ENCODE assay signal across 25 mouse cellular contexts in the genomic region with DNA sequence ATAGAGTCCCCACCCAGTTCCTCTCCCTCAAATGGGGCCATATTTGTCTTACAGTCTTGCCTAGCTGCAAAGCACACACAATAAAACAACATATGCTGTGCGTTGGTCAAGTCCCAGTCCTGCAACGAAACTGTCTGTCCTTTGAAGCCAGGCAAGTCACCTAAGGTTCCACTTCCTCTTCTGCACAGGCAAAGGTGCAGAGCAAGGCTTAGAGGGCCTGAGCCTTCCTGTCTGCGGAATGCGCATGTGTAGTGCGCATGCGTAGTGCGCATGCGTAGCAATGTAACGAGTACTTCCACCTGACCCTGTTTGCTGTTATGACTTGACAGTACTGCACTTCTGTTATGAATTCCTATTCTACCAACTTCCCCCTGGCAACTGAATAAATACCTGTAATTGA. TPM values are rescaled to one million over a fixed set of nuclear protein-coding genes. Genes with fewer than 3 reads are reported as not detected.
DNase-seq lines count a peak whose midpoint lies in the region; ATAC-seq and TF ChIP-seq lines count a peak whose summit lies in the region.
"Had no signal": no experiment of that assay in that cellular context is flagged by ENCODE, and none has a peak within 500 bp of the region (broad histone marks: within the 10 kb centered on the region; RNA-seq: fewer than 3 reads in every experiment).

No protein-coding gene starts in this region.

- H3K27me3 ChIP-seq in intestine, postnatal 0 days (replicated peaks; ENCODE audit: control insufficient read depth, insufficient read depth, low read length): no peaks in the 10 kb centered on the region
- H3K27me3 ChIP-seq in hindbrain, embryonic 12.5 days: no peaks in the 10 kb centered on the region
- H3K27me3 ChIP-seq in forebrain, embryonic 15.5 days: no peaks in the 10 kb centered on the region
- H3K27me3 ChIP-seq: forebrain, embryonic 13.5 days; heart, embryonic 15.5 days; hindbrain, embryonic 15.5 days had no signal

- H3K4me3 ChIP-seq in intestine, postnatal 0 days (ENCODE audit: low read depth, low read length): no peak overlapping the region
- no peak overlapping the region for H3K4me3 ChIP-seq in layer of hippocampus, adult 2 months
- H3K4me3 ChIP-seq in hindbrain, embryonic 12.5 days: no peak overlapping the region
- H3K4me3 ChIP-seq in forebrain, embryonic 15.5 days: no peak overlapping the region
- H3K4me3 ChIP-seq: embryonic facial prominence, embryonic 10.5 days; forebrain, embryonic 13.5 days; gastrocnemius, adult 2 months; heart, embryonic 15.5 days; hindbrain, embryonic 10.5 days; hindbrain, embryonic 15.5 days had no signal

- H3K4me2 ChIP-seq in intestine, postnatal 0 days (replicated peaks; ENCODE audit: low read depth): no peak overlapping the region
- H3K4me2 ChIP-seq in hindbrain, embryonic 12.5 days (replicated peaks): no peak overlapping the region
- no peak overlapping the region for H3K4me2 ChIP-seq in forebrain, embryonic 15.5 days (replicated peaks)
- H3K4me2 ChIP-seq: forebrain, embryonic 13.5 days; heart, embryonic 11.5 days; heart, embryonic 15.5 days; hindbrain, embryonic 15.5 days had no signal

- no peak for TF ChIP-seq CTCF in intestine, postnatal 0 days (IDR thresholded peaks at IDR 0.05; ENCODE audit: low read depth)
- no peak for TF ChIP-seq CTCF in layer of hippocampus, adult 2 months (conservative IDR thresholded peaks at IDR 0.05)

- H3K9me3 ChIP-seq in intestine, postnatal 0 days (ENCODE audit: control insufficient read depth): no peaks in the 10 kb centered on the region
- H3K9me3 ChIP-seq in hindbrain, embryonic 12.5 days (replicated peaks): no peaks in the 10 kb centered on the region
- no peaks in the 10 kb centered on the region for H3K9me3 ChIP-seq in forebrain, embryonic 15.5 days
- H3K9me3 ChIP-seq: embryonic facial prominence, embryonic 10.5 days; forebrain, embryonic 13.5 days; G1E; heart, embryonic 15.5 days; hindbrain, embryonic 10.5 days; hindbrain, embryonic 15.5 days had no signal

- H3K27ac ChIP-seq in intestine, postnatal 0 days (ENCODE audit: low read depth, low read length): no peak overlapping the region
- H3K27ac ChIP-seq in layer of hippocampus, adult 2 months: no peak overlapping the region
- no peak overlapping the region for H3K27ac ChIP-seq in hindbrain, embryonic 12.5 days
- no peak overlapping the region for H3K27ac ChIP-seq in forebrain, embryonic 15.5 days (replicated peaks)
- H3K27ac ChIP-seq: embryonic facial prominence, embryonic 10.5 days; forebrain, embryonic 13.5 days; gastrocnemius, adult 2 months; heart, embryonic 15.5 days; hindbrain, embryonic 10.5 days; hindbrain, embryonic 15.5 days had no signal

- WGBS in intestine, postnatal 0 days: 82% methylated on average over 9 of the region's 9 CpGs
- WGBS in hindbrain, embryonic 12.5 days: 96% methylated on average over 9 of the region's 9 CpGs
- 93% methylated on average over 9 of the region's 9 CpGs for WGBS in forebrain, embryonic 15.5 days

- ATAC-seq in intestine, postnatal 0 days: peak; percentile 25; the same call in 1 of the 2 replicates
- ATAC-seq in neutrophil, adult 5-6 weeks (ENCODE audit: extremely low read depth, insufficient number of reproducible peaks, low FRiP score, poor library complexity, severe bottlenecking): peak; percentile 48; the same call in 1 of the 2 replicates
- ATAC-seq in hindbrain, embryonic 12.5 days (ENCODE audit: low FRiP score): no peak
- ATAC-seq in forebrain, embryonic 15.5 days (replicated peaks): no peak
- ATAC-seq: activated CD4-positive, CD25-positive, alpha-beta regulatory T cell, adult 4 months; forebrain, embryonic 13.5 days had no signal

- no peaks in the 10 kb centered on the region for H3K36me3 ChIP-seq in intestine, postnatal 0 days (ENCODE audit: control insufficient read depth, insufficient read depth)
- no peaks in the 10 kb centered on the region for H3K36me3 ChIP-seq in hindbrain, embryonic 12.5 days
- H3K36me3 ChIP-seq in forebrain, embryonic 15.5 days: no peaks in the 10 kb centered on the region
- H3K36me3 ChIP-seq: hindbrain, embryonic 15.5 days had no signal

- H3K9ac ChIP-seq in intestine, postnatal 0 days (ENCODE audit: low read depth, low read length): no peak overlapping the region
- H3K9ac ChIP-seq in hindbrain, embryonic 12.5 days: no peak overlapping the region
- no peak overlapping the region for H3K9ac ChIP-seq in forebrain, embryonic 15.5 days (replicated peaks)
- H3K9ac ChIP-seq: forebrain, embryonic 13.5 days; heart, embryonic 15.5 days; hindbrain, embryonic 15.5 days had no signal

- no peaks in the 10 kb centered on the region for H3K4me1 ChIP-seq in intestine, postnatal 0 days (replicated peaks; ENCODE audit: control insufficient read depth, insufficient read depth, low read length)
- no peaks in the 10 kb centered on the region for H3K4me1 ChIP-seq in hindbrain, embryonic 12.5 days
- no peaks in the 10 kb centered on the region for H3K4me1 ChIP-seq in forebrain, embryonic 15.5 days
- H3K4me1 ChIP-seq: embryonic facial prominence, embryonic 10.5 days; forebrain, embryonic 13.5 days; hindbrain, embryonic 10.5 days; hindbrain, embryonic 15.5 days had no signal

- DNase-seq in A20 (ENCODE audit: low read depth, low spot score) (peak; percentile 76), R1 (ENCODE audit: low read depth, low spot score) (peak; percentile 78)
- DNase-seq in layer of hippocampus, adult 2 months (ENCODE audit: low spot score in 2 of 2): no peak
- DNase-seq: adrenal gland, postnatal 14 days; cerebellum, adult 18-20 months; cerebellum, adult 9-11 months; cerebellum, postnatal 36 days; gastrocnemius, adult 2 months; gastrocnemius, postnatal 25 days; heart, adult 18-20 months; heart, postnatal 14 days had no signal

RNA-seq across cellular contexts. Expression of a gene that starts 25.7 kb away (rescaled TPM):
- polyA plus RNA-seq in intestine, postnatal 0 days (2015; fragmentation: Nextera tagmentation; extraction: Ambion mirVana): not detected in 2 replicates
- total RNA-seq in neutrophil, adult 5-6 weeks (2017): not detected in 2 replicates
- not detected for total RNA-seq in layer of hippocampus, adult 2 months (2021)
- not detected in 2 replicates for polyA plus RNA-seq in hindbrain, embryonic 12.5 days (2016; fragmentation: Nextera tagmentation; extraction: Ambion mirVana)
- polyA plus RNA-seq in forebrain, embryonic 15.5 days (2015; fragmentation: Nextera tagmentation; extraction: Ambion mirVana): not detected in 2 replicates
- total RNA-seq: adrenal gland, adult 18-20 months; adrenal gland, postnatal 14 days; G1E; gastrocnemius, adult 2 months; gastrocnemius, postnatal 25 days; heart, adult 18-20 months; heart, postnatal 14 days had no signal
- polyA plus RNA-seq: activated CD4-positive, CD25-positive, alpha-beta regulatory T cell, adult 4 months; embryonic facial prominence, embryonic 10.5 days; embryonic facial prominence, embryonic 14.5 days; forebrain, embryonic 13.5 days; G1E; heart, embryonic 11.5 days; heart, embryonic 15.5 days; hindbrain, embryonic 10.5 days; hindbrain, embryonic 15.5 days had no signal

RNA-seq across cellular contexts. Expression of a gene that starts 26.1 kb away (rescaled TPM):
- 2.1 and 2.2 TPM in 2 replicates for polyA plus RNA-seq in intestine, postnatal 0 days (2015; fragmentation: Nextera tagmentation; extraction: Ambion mirVana)
- 12.3 and 19.2 TPM in 2 replicates for total RNA-seq in neutrophil, adult 5-6 weeks (2017)
- total RNA-seq in layer of hippocampus, adult 2 months (2021): 10 to 100 TPM in 1 of 2 experiments, 1 to 10 TPM in 1; 10.0 to 11.9 TPM
- 7.4 and 8.8 TPM in 2 replicates for polyA plus RNA-seq in hindbrain, embryonic 12.5 days (2016; fragmentation: Nextera tagmentation; extraction: Ambion mirVana)
- 5.5 and 6.3 TPM in 2 replicates for polyA plus RNA-seq in forebrain, embryonic 15.5 days (2015; fragmentation: Nextera tagmentation; extraction: Ambion mirVana)

RNA-seq across cellular contexts. Expression of a gene that starts 26.2 kb away (rescaled TPM):
- polyA plus RNA-seq in intestine, postnatal 0 days (2015; fragmentation: Nextera tagmentation; extraction: Ambion mirVana): 6.8 and 8.0 TPM in 2 replicates
- 90.4 and 96.4 TPM in 2 replicates for total RNA-seq in neutrophil, adult 5-6 weeks (2017)
- total RNA-seq in layer of hippocampus, adult 2 months (2021): 10 to 100 TPM; 63.7 to 64.4 TPM
- polyA plus RNA-seq in hindbrain, embryonic 12.5 days (2016; fragmentation: Nextera tagmentation; extraction: Ambion mirVana): 10.1 and 10.6 TPM in 2 replicates
- polyA plus RNA-seq in forebrain, embryonic 15.5 days (2015; fragmentation: Nextera tagmentation; extraction: Ambion mirVana): 7.3 and 7.6 TPM in 2 replicates

RNA-seq across cellular contexts. Expression of a gene that starts 45.3 kb away (rescaled TPM):
- polyA plus RNA-seq in intestine, postnatal 0 days (2015; fragmentation: Nextera tagmentation; extraction: Ambion mirVana): 0.14 and 0.25 TPM in 2 replicates
- not detected in 2 replicates for total RNA-seq in neutrophil, adult 5-6 weeks (2017)
- under 1 TPM; 0.20 to 0.27 TPM for total RNA-seq in layer of hippocampus, adult 2 months (2021)
- 0.21 TPM in 1 of 2 replicates, not detected in the other for polyA plus RNA-seq in hindbrain, embryonic 12.5 days (2016; fragmentation: Nextera tagmentation; extraction: Ambion mirVana)
- polyA plus RNA-seq in forebrain, embryonic 15.5 days (2015; fragmentation: Nextera tagmentation; extraction: Ambion mirVana): not detected in 2 replicates
- total RNA-seq: gastrocnemius, postnatal 25 days had no signal
- polyA plus RNA-seq: activated CD4-positive, CD25-positive, alpha-beta regulatory T cell, adult 4 months; forebrain, embryonic 13.5 days; G1E; hindbrain, embryonic 10.5 days; hindbrain, embryonic 15.5 days had no signal

Comparison
In these comparisons a context has a peak if more than half of its experiments do, and no peak if none do; other contexts are left out.
1. DNase-seq: peak in A20 (single experiment) and R1 (single experiment); none in layer of hippocampus, adult 2 months (0 of 2).
2. ATAC-seq: peak in intestine, postnatal 0 days (single experiment) and neutrophil, adult 5-6 weeks (single experiment); none in hindbrain, embryonic 12.5 days (single experiment) and forebrain, embryonic 15.5 days (single experiment).